Mouse (Mus musculus): ENCODE results near the gene Msx3. TPM values are rescaled to one million over a fixed set of nuclear protein-coding genes. Genes with fewer than 3 reads are reported as not detected.
A peak's percentile ranks its signal among the peaks of the same experiment; 100 is the strongest.

The Msx3 gene
- polyA plus RNA-seq, 1 experiment = 1.4 TPM

DNA sequence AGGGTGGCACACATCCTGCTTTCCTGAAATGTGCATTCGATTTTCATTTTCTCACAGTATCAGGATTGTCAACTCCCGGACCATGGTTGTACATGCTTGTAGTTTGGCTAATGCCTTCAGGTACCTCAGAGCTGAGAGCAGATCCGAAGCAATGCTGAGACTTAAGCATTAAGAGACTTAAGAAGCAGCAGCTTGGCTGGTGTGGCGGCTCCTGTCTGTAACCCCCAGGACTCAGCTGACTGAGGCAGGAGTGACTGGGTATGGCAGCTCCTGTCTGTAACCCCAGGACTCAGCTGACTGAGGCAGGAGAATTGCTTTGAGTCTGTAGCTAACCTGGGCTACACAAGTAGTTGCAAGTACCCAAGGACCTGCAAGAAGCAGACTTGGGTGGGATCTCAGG, 3.3 kb downstream of the Msx3 start:
- peaks cover 20% of the 10 kb centered on the region for H3K27me3 ChIP-seq (ENCODE audit: control insufficient read depth, insufficient read depth, low read length)
- H3K36me3 ChIP-seq (ENCODE audit: control insufficient read depth, insufficient read depth, low read length) = peaks cover 3% of the 10 kb centered on the region
- no peak for DNase-seq
- peaks cover 23% of the 10 kb centered on the region for H3K4me1 ChIP-seq (replicated peaks; ENCODE audit: control insufficient read depth, insufficient read depth, low read length)
- WGBS = 92% methylated on average over 4 of the region's 4 CpGs
- H3K4me3 ChIP-seq (ENCODE audit: control insufficient read depth, insufficient read depth, low read length) = no peak overlapping the region
- H3K27ac ChIP-seq (ENCODE audit: control insufficient read depth, insufficient read depth, low read length) = no peak overlapping the region
- TF ChIP-seq CTCF (IDR thresholded peaks at IDR 0.05; ENCODE audit: borderline replicate concordance, control insufficient read depth, extremely low read depth, insufficient read depth, low read length, poor library complexity) (no peak), POLR2A (IDR thresholded peaks at IDR 0.05; ENCODE audit: control insufficient read depth, extremely low read depth, insufficient read depth, low read length, poor library complexity) (no peak)

DNA sequence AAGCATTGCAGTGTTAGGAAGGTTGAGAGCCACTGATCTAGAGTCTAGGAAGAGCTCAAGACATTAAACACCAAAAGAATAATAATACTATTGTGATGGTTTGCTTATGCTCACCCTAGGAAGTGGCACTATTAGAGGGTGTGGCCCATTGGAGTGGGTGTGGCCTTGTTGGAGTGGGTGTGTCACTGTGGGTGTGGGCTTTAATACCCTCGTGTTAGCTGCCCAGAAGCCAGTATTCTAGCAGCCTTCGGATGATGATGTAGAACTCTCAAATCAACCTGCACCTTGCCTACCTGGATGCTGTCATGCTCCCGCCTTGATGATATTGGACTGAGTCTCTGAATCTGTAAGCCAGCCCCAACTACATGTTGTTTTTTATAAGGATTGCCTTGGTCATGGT, 6.2 kb downstream of the Msx3 start:
- no peak overlapping the region for H3K27ac ChIP-seq (ENCODE audit: control insufficient read depth, insufficient read depth, low read length)
- 65% methylated on average over 3 of the region's 3 CpGs for WGBS
- no peak for DNase-seq
- no peak overlapping the region for H3K4me3 ChIP-seq (ENCODE audit: control insufficient read depth, insufficient read depth, low read length)
- no peak for TF ChIP-seq CTCF (IDR thresholded peaks at IDR 0.05; ENCODE audit: borderline replicate concordance, control insufficient read depth, extremely low read depth, insufficient read depth, low read length, poor library complexity)
- no peak for TF ChIP-seq POLR2A (IDR thresholded peaks at IDR 0.05; ENCODE audit: control insufficient read depth, extremely low read depth, insufficient read depth, low read length, poor library complexity)
- H3K4me1 ChIP-seq (replicated peaks; ENCODE audit: control insufficient read depth, insufficient read depth, low read length) = peaks cover 2% of the 10 kb centered on the region
- H3K27me3 ChIP-seq (ENCODE audit: control insufficient read depth, insufficient read depth, low read length) = peaks cover 3% of the 10 kb centered on the region; the same call in 1 of the 2 replicates
- H3K36me3 ChIP-seq (ENCODE audit: control insufficient read depth, insufficient read depth, low read length) = peaks cover 6% of the 10 kb centered on the region

DNA sequence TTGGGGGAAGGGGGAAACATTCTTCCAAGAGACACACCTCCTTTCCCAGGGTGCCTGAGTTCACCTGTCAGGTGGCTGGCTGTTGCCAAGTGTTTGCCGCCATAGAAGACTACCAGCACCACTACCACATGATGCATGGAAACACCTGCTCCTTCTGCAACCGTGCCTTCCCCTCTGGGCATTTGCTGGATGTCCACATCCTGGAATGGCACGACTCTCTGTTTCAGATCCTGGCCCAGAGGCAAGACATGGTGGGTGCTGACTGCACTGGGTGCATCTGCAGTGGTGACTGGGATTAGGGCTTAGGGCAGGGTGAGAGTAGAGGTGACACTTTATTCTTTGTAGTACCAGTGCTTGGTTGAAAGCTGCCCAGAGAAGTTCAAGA, 11.7 kb downstream of the Msx3 start:
- Histone ChIP-seq H3K27ac (ENCODE audit: control insufficient read depth, insufficient read depth, low read length) (no peak overlapping the region), H3K4me1 (replicated peaks; ENCODE audit: control insufficient read depth, insufficient read depth, low read length) (peaks cover 9% of the 10 kb centered on the region), H3K4me3 (ENCODE audit: control insufficient read depth, insufficient read depth, low read length) (no peak overlapping the region), H3K27me3 (ENCODE audit: control insufficient read depth, insufficient read depth, low read length) (no peaks in the 10 kb centered on the region), H3K36me3 (ENCODE audit: control insufficient read depth, insufficient read depth, low read length) (peaks cover 6% of the 10 kb centered on the region)
- TF ChIP-seq POLR2A (IDR thresholded peaks at IDR 0.05; ENCODE audit: control insufficient read depth, extremely low read depth, insufficient read depth, low read length, poor library complexity) = no peak
- WGBS = 73% methylated on average over 3 of the region's 3 CpGs
- no peak for DNase-seq

DNA sequence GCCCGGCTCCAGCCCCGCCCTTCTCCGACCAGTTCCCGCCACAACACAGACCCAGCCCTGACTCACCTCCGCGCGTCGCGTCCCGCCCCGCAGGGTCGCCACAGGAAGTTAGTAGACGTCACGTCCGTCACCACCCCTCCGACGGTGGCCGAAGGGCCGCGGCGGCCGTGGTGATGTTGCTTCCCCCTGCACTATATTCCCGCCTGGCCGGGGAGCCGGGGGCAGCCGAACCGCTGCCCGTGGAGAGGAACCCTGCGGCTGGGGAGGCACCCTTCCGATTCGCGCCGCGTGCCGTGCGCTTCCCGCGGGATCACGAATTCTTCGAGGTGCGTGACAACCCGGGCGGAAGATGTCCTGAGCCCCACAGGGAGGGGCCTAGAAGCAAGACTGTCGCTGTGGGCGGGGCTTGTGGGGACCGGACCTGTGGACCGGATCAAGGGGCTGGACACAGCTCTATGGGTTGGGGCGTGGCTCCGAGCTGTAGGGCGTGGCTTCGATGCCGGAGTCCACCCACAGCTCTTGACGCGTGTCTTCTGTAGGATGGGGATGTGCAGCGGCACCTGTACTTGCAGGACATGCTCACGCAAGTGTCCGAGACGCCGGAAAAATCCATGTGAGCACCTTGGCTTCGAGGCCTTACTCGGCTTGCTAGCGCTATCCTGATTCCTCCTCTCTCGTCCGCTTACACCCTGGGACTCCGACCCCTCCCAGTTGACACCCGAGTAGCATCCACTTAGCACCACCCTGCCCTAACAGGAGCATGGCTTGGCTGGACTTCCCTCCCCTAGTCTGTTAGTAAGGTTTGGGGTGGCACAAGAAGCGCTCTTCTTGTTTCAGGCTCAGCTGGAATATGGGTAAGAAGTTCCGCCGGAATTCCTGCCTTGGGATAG, 12.4 kb downstream of the Msx3 start, which contains the start of the genes Zfp511 and Tubgcp2:
Zfp511 (plus strand) TSS at position 111 of the 890 bp plus-strand sequence.
Tubgcp2 (minus strand) TSS at position 389 of the 890 bp plus-strand sequence.
- Histone ChIP-seq H3K4me3 (ENCODE audit: control insufficient read depth, insufficient read depth, low read length) (peak within 1 kb of the TSS; percentile 72), H3K27ac (ENCODE audit: control insufficient read depth, insufficient read depth, low read length) (no peak within 1 kb of the TSS), H3K36me3 (ENCODE audit: control insufficient read depth, insufficient read depth, low read length) (peaks cover 10% of the 10 kb centered on the region), H3K27me3 (ENCODE audit: control insufficient read depth, insufficient read depth, low read length) (no peaks in the 10 kb centered on the region), H3K4me1 (replicated peaks; ENCODE audit: control insufficient read depth, insufficient read depth, low read length) (peaks cover 9% of the 10 kb centered on the region)
- TF ChIP-seq POLR2A (IDR thresholded peaks at IDR 0.05; ENCODE audit: control insufficient read depth, extremely low read depth, insufficient read depth, low read length, poor library complexity) = peak; percentile 33; the same call in 1 of the 2 replicates
- no peak; the same call in 1 of the 2 replicates for TF ChIP-seq CTCF (IDR thresholded peaks at IDR 0.05; ENCODE audit: borderline replicate concordance, control insufficient read depth, extremely low read depth, insufficient read depth, low read length, poor library complexity)
- DNase-seq = peak; percentile 85
- WGBS = 4% methylated on average over 69 of the region's 69 CpGs

DNA sequence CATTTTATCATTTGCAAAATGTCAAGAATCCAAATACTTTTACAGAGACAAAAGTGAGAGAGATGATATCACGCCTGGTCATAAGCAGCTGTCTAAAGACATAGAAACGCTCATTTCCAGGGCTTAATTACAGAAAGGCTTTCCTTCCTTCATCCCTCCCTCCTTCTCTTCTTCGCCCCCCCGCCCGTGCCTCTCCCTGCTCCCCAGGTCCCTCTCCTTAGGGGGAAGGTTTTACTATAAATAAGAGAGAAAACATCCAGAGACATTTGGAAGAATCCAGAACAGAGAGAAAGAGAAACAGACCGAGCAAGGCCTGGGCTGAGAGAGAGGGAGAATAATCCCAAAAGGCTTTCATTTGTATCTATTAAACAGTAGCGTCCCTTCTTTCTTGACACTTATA, 13.4 kb downstream of the Msx3 start:
- Histone ChIP-seq H3K4me3 (ENCODE audit: control insufficient read depth, insufficient read depth, low read length) (peak overlapping the region; percentile 72), H3K27ac (ENCODE audit: control insufficient read depth, insufficient read depth, low read length) (no peak overlapping the region), H3K27me3 (ENCODE audit: control insufficient read depth, insufficient read depth, low read length) (no peaks in the 10 kb centered on the region), H3K4me1 (replicated peaks; ENCODE audit: control insufficient read depth, insufficient read depth, low read length) (peaks cover 9% of the 10 kb centered on the region), H3K36me3 (ENCODE audit: control insufficient read depth, insufficient read depth, low read length) (peaks cover 14% of the 10 kb centered on the region)
- no peak for DNase-seq
- 18% methylated on average over 7 of the region's 7 CpGs for WGBS
- TF ChIP-seq CTCF (IDR thresholded peaks at IDR 0.05; ENCODE audit: borderline replicate concordance, control insufficient read depth, extremely low read depth, insufficient read depth, low read length, poor library complexity) (no peak), POLR2A (IDR thresholded peaks at IDR 0.05; ENCODE audit: control insufficient read depth, extremely low read depth, insufficient read depth, low read length, poor library complexity) (no peak)

DNA sequence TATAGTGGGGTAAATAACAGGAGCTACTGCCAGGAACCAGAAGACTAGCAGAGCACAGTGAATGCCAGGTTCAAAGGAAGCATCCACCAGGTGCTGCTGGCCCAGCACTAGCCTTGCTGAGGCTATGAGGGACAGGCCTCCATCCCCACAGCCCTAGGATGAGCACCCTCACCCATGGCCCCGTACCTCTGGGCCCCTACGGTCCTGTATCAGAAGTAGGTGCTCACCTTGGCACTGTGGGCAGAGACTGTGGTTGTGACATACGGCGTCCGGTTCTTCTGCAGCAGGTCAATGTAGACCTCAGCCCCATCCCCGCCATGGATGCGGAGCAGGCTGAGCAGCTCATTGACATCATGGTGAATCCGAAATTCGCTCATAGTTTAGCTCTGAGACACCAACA, 15.5 kb downstream of the Msx3 start:
- WGBS = 98% methylated on average over 9 of the region's 9 CpGs
- Histone ChIP-seq H3K36me3 (ENCODE audit: control insufficient read depth, insufficient read depth, low read length) (peaks cover 27% of the 10 kb centered on the region), H3K4me3 (ENCODE audit: control insufficient read depth, insufficient read depth, low read length) (no peak overlapping the region), H3K27me3 (ENCODE audit: control insufficient read depth, insufficient read depth, low read length) (no peaks in the 10 kb centered on the region), H3K27ac (ENCODE audit: control insufficient read depth, insufficient read depth, low read length) (no peak overlapping the region), H3K4me1 (replicated peaks; ENCODE audit: control insufficient read depth, insufficient read depth, low read length) (peaks cover 9% of the 10 kb centered on the region)
- no peak for DNase-seq
- TF ChIP-seq POLR2A (IDR thresholded peaks at IDR 0.05; ENCODE audit: control insufficient read depth, extremely low read depth, insufficient read depth, low read length, poor library complexity) (no peak), CTCF (IDR thresholded peaks at IDR 0.05; ENCODE audit: borderline replicate concordance, control insufficient read depth, extremely low read depth, insufficient read depth, low read length, poor library complexity) (no peak)
